9 mouse cellular contexts compared by ENCODE assay signal in genomic region chr19:57198029-57198428, GRCm38 (mm10).
DNase-seq lines count a peak whose midpoint lies in the region; ATAC-seq lines count a peak whose summit lies in the region.
"Had no signal": no experiment of that assay in that cellular context is flagged by ENCODE, and none has a peak within 500 bp of the region (broad histone marks: within the 10 kb centered on the region; RNA-seq: fewer than 3 reads in every experiment).

No protein-coding gene starts in this region.

- H3K27me3 ChIP-seq in heart, embryonic 12.5 days (replicated peaks) = no peaks in the 10 kb centered on the region
- peaks cover 45% of the 10 kb centered on the region for H3K27me3 ChIP-seq in embryonic facial prominence, embryonic 13.5 days

- H3K27ac ChIP-seq in heart, embryonic 12.5 days (ENCODE audit: poor library complexity, severe bottlenecking) = peak overlapping the region; percentile 83
- H3K27ac ChIP-seq in embryonic facial prominence, embryonic 13.5 days = peak overlapping the region; percentile 33; the same call in 1 of the 2 replicates
- H3K27ac ChIP-seq: limb, embryonic 12.5 days had no signal

- H3K4me1 ChIP-seq in heart, embryonic 12.5 days (replicated peaks) = peaks cover 84% of the 10 kb centered on the region
- H3K4me1 ChIP-seq in embryonic facial prominence, embryonic 13.5 days = peaks cover 51% of the 10 kb centered on the region

- DNase-seq in heart, adult 8-10 months (ENCODE audit: low spot score) = no peak
- DNase-seq in 3134 (ENCODE audit: extremely low read depth, insufficient read length, low spot score) = peak; percentile 39
- no peak for DNase-seq in thymus, adult 18-20 months
- DNase-seq in adrenal gland, postnatal 36 days = no peak
- no peak for DNase-seq in adrenal gland, adult 2 months

- H3K4me3 ChIP-seq in heart, embryonic 12.5 days = no peak overlapping the region
- H3K4me3 ChIP-seq in embryonic facial prominence, embryonic 13.5 days = no peak overlapping the region

- peak overlapping the region; percentile 68 for H3K9ac ChIP-seq in heart, embryonic 12.5 days
- no peak overlapping the region; the same call in 1 of the 2 replicates for H3K9ac ChIP-seq in embryonic facial prominence, embryonic 13.5 days

- peak overlapping the region; percentile 74 for H3K4me2 ChIP-seq in heart, embryonic 12.5 days
- peak overlapping the region; percentile 85; the same call in 1 of the 2 replicates for H3K4me2 ChIP-seq in embryonic facial prominence, embryonic 13.5 days

- H3K9me3 ChIP-seq in heart, embryonic 12.5 days (replicated peaks) = no peaks in the 10 kb centered on the region
- no peaks in the 10 kb centered on the region for H3K9me3 ChIP-seq in embryonic facial prominence, embryonic 13.5 days
- H3K9me3 ChIP-seq: limb, embryonic 12.5 days had no signal

- no peaks in the 10 kb centered on the region for H3K36me3 ChIP-seq in heart, embryonic 12.5 days
- H3K36me3 ChIP-seq in embryonic facial prominence, embryonic 13.5 days = no peaks in the 10 kb centered on the region
- H3K36me3 ChIP-seq: limb, embryonic 12.5 days had no signal

- 35% methylated on average over 5 of the region's 5 CpGs for WGBS in heart, embryonic 12.5 days
- 46% methylated on average over 5 of the region's 5 CpGs for WGBS in embryonic facial prominence, embryonic 13.5 days

- no peak for ATAC-seq in heart, embryonic 12.5 days (ENCODE audit: insufficient number of reproducible peaks, low FRiP score)
- no peak for ATAC-seq in embryonic facial prominence, embryonic 13.5 days (ENCODE audit: insufficient number of reproducible peaks, insufficient read depth, low FRiP score, low TSS enrichment, low read depth)
- peak; percentile 30; the same call in 1 of the 2 replicates for ATAC-seq in megakaryocyte progenitor cell, adult 5-6 weeks (replicated peaks; ENCODE audit: poor library complexity)
